Mouse (Mus musculus): ENCODE results near the gene Blmh. TPM values are rescaled to one million over a fixed set of nuclear protein-coding genes. Genes with fewer than 3 reads are reported as not detected.

The Blmh gene
- polyA plus RNA-seq, 1 experiment from 2014 or later = 163 TPM

DNA sequence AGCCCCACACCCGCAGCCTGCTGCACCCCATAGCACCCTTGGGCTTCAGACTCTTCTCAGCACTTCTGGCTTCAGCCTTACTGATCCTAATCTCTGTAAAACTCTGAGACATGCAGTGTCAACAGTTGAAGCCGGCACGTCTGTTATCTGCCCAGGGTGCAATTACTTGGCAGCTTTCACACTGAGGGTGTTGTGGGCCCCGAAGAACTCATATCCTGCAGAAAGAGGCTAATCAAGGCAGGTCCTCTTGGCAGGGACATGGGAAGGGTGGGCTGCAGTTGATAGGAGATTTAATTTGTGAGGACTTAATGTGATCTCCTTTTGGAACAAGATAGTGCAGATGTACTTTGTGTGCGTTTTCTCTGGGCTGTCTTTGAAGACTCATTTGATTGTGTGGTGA lies 59.0 kb downstream of the Blmh start:
- H3K27me3 ChIP-seq (ENCODE audit: control insufficient read depth, insufficient read depth, low read depth, low read length) = no peaks in the 10 kb centered on the region
- 59% methylated on average over 5 of the region's 5 CpGs for WGBS
- H3K36me3 ChIP-seq (ENCODE audit: control insufficient read depth, insufficient read depth, low read length) = peaks cover 38% of the 10 kb centered on the region
- H3K27ac ChIP-seq (ENCODE audit: low read length) = no peak overlapping the region
- no peak overlapping the region for H3K4me2 ChIP-seq (ENCODE audit: low read depth, low read length)
- H3K4me1 ChIP-seq (replicated peaks; ENCODE audit: control insufficient read depth, insufficient read depth, low read length) = no peaks in the 10 kb centered on the region; the same call in 1 of the 2 replicates
- ATAC-seq (ENCODE audit: low read depth) = no peak
- no peak overlapping the region for H3K9ac ChIP-seq (ENCODE audit: low read length)
- no peak overlapping the region for H3K4me3 ChIP-seq (ENCODE audit: low read length)
- H3K9me3 ChIP-seq (ENCODE audit: control insufficient read depth, low read length) = no peaks in the 10 kb centered on the region

DNA sequence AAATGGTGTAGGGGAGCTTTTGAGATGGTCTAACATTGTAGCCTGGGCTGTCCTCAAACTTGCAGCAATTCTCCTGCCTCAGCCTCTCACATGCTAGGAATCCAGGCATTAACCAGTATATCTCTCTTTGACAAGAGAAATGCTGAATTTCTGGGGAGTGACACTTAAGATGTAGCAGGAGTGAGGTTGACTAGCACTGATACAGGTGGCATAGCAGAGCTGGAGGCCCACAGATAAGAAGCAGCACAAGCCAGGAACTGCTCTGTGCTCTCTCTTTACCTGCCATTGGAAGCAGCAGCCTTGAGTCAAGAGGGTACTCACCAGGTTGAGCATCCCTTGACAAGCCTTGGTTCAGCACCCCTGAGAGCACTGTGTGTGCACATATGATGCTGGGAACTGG lies 59.6 kb downstream of the Blmh start:
- Histone ChIP-seq H3K9me3 (ENCODE audit: control insufficient read depth, low read length) (no peaks in the 10 kb centered on the region), H3K36me3 (ENCODE audit: control insufficient read depth, insufficient read depth, low read length) (peaks cover 36% of the 10 kb centered on the region), H3K4me1 (replicated peaks; ENCODE audit: control insufficient read depth, insufficient read depth, low read length) (no peaks in the 10 kb centered on the region; the same call in 1 of the 2 replicates), H3K27me3 (ENCODE audit: control insufficient read depth, insufficient read depth, low read depth, low read length) (no peaks in the 10 kb centered on the region), H3K9ac (ENCODE audit: low read length) (no peak overlapping the region), H3K27ac (ENCODE audit: low read length) (no peak overlapping the region), H3K4me3 (ENCODE audit: low read length) (no peak overlapping the region), H3K4me2 (ENCODE audit: low read depth, low read length) (no peak overlapping the region)
- ATAC-seq (ENCODE audit: low read depth) = no peak

DNA sequence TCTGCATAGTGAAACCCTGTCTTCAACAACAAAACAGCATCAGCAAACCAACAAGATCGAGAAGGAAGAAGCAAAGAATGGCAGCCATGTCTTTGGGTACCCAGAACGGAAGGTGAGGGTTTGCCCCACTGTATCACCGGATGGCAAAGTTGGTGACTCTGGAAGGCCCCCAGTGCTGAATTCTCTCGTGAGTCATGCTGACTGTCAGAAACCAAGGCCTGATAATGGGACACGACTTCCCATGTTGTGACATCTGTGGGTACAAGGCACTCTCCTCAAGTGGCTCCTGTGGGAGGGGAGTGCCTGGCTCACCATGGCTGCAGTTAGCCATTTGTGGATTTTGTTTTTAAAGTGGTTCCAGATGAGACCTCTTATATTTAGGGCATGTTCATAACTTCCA lies 66.2 kb downstream of the Blmh start:
- ATAC-seq (ENCODE audit: low read depth) = no peak
- 60% methylated on average over 5 of the region's 5 CpGs for WGBS
- Histone ChIP-seq H3K9ac (ENCODE audit: low read length) (no peak overlapping the region), H3K4me3 (ENCODE audit: low read length) (no peak overlapping the region), H3K9me3 (ENCODE audit: control insufficient read depth, low read length) (no peaks in the 10 kb centered on the region), H3K4me1 (replicated peaks; ENCODE audit: control insufficient read depth, insufficient read depth, low read length) (no peaks in the 10 kb centered on the region), H3K27ac (ENCODE audit: low read length) (no peak overlapping the region), H3K27me3 (ENCODE audit: control insufficient read depth, insufficient read depth, low read depth, low read length) (no peaks in the 10 kb centered on the region), H3K36me3 (ENCODE audit: control insufficient read depth, insufficient read depth, low read length) (peaks cover 26% of the 10 kb centered on the region), H3K4me2 (ENCODE audit: low read depth, low read length) (no peak overlapping the region)

DNA sequence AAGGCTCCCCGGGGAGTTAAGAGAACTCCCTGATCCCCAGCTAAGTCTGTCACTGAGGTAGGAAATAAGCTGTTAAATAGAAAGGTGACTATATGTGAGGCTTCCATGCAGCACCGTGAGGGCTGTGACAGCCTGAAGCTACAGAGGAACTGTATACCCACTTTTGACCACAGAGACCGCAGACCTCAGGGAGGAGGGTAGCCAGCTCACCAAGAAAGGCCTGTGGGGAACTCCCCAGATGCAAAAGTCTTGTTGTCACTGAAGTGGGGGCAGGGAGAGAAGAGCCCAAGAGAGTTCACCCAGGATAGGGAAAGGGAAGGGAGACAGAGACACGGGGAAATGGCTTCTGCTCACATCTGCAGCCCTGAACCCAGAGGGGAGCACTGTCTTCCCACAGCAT lies 68.3 kb downstream of the Blmh start:
- WGBS = 24% methylated on average over 4 of the region's 4 CpGs
- Histone ChIP-seq H3K4me3 (ENCODE audit: low read length) (no peak overlapping the region), H3K36me3 (ENCODE audit: control insufficient read depth, insufficient read depth, low read length) (peaks cover 7% of the 10 kb centered on the region; the same call in 1 of the 2 replicates), H3K4me2 (ENCODE audit: low read depth, low read length) (no peak overlapping the region), H3K4me1 (replicated peaks; ENCODE audit: control insufficient read depth, insufficient read depth, low read length) (peaks cover 2% of the 10 kb centered on the region; the same call in 1 of the 2 replicates), H3K27ac (ENCODE audit: low read length) (no peak overlapping the region), H3K27me3 (ENCODE audit: control insufficient read depth, insufficient read depth, low read depth, low read length) (peaks cover 10% of the 10 kb centered on the region; the same call in 1 of the 2 replicates), H3K9ac (ENCODE audit: low read length) (no peak overlapping the region), H3K9me3 (ENCODE audit: control insufficient read depth, low read length) (no peaks in the 10 kb centered on the region)
- no peak for ATAC-seq (ENCODE audit: low read depth)

DNA sequence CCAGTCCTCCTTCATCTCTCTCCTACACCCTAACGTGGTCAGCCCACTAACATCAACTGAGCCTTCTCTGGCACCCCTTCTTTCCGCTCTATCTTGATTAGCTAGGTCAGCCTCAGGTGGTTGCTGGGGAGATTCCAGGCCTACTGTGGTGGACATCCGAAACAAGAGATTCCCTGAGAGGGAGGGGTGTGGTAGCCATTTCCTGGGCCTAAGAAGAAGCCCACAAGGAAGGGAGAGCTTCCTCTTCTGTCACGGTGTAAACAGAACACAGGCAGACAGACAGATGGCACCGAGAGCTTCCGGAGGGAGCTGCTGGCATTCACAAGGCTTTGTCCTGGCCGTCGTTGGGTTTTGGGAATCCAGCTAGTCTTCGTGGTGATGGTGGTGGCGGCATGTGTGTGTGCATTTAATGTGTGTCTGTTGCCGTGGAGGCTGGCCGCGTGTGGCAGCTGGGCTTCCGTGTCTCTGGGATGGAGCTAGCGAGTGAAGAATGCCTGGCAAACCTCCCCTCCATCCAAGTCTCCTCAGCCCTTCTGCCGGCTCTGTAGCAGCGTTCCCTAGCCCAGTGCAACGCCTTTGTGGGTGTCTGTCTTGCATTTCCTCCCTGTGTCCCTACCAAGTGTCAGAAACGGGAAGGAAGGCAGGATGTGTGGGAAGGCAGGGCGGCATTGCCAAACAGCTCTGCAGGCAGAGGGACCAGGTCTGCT lies 71.5 kb downstream of the Blmh start:
- Histone ChIP-seq H3K27me3 (ENCODE audit: control insufficient read depth, insufficient read depth, low read depth, low read length) (peaks cover 32% of the 10 kb centered on the region), H3K4me3 (ENCODE audit: low read length) (no peak overlapping the region), H3K4me2 (ENCODE audit: low read depth, low read length) (0 out of 2 replicates have a peak overlapping the region, but pooled peaks have one; percentile 9), H3K27ac (ENCODE audit: low read length) (no peak overlapping the region), H3K9ac (ENCODE audit: low read length) (no peak overlapping the region), H3K4me1 (replicated peaks; ENCODE audit: control insufficient read depth, insufficient read depth, low read length) (peaks cover 2% of the 10 kb centered on the region; the same call in 1 of the 2 replicates), H3K9me3 (ENCODE audit: control insufficient read depth, low read length) (no peaks in the 10 kb centered on the region), H3K36me3 (ENCODE audit: control insufficient read depth, insufficient read depth, low read length) (no peaks in the 10 kb centered on the region)
- WGBS = 39% methylated on average over 20 of the region's 20 CpGs
- no peak for ATAC-seq (ENCODE audit: low read depth)

DNA sequence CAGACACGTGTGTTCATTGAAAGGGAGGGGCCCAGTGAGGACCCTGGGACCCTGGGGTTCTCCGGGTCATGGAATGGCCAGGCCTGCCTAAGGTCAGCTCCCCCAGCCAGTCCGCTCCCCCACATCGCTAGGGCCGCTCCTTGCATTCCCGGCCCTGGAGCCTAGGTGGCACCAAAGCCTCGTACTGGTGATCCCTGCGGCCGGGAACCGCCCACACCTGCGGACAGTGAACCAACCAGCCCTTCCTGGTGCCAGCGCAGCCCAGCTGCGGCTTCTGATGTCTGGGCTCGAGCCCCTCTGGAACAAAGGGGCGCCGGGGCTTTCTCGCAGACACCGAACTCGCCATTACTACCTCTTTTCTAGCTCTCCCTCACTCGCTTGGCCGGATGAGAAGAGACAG lies 72.7 kb downstream of the Blmh start:
- peak; percentile 71 for ATAC-seq (ENCODE audit: low read depth)
- peak overlapping the region; percentile 55 for H3K4me3 ChIP-seq (ENCODE audit: low read length)
- no peak overlapping the region for H3K27ac ChIP-seq (ENCODE audit: low read length)
- H3K4me2 ChIP-seq (ENCODE audit: low read depth, low read length) = peak overlapping the region; percentile 89
- H3K36me3 ChIP-seq (ENCODE audit: control insufficient read depth, insufficient read depth, low read length) = no peaks in the 10 kb centered on the region
- WGBS = under 1% methylated on average over 21 of the region's 21 CpGs
- peaks cover 33% of the 10 kb centered on the region for H3K27me3 ChIP-seq (ENCODE audit: control insufficient read depth, insufficient read depth, low read depth, low read length)
- H3K9me3 ChIP-seq (ENCODE audit: control insufficient read depth, low read length) = no peaks in the 10 kb centered on the region
- peaks cover 2% of the 10 kb centered on the region; the same call in 1 of the 2 replicates for H3K4me1 ChIP-seq (replicated peaks; ENCODE audit: control insufficient read depth, insufficient read depth, low read length)
- H3K9ac ChIP-seq (ENCODE audit: low read length) = peak overlapping the region; percentile 52; the same call in 1 of the 2 replicates

DNA sequence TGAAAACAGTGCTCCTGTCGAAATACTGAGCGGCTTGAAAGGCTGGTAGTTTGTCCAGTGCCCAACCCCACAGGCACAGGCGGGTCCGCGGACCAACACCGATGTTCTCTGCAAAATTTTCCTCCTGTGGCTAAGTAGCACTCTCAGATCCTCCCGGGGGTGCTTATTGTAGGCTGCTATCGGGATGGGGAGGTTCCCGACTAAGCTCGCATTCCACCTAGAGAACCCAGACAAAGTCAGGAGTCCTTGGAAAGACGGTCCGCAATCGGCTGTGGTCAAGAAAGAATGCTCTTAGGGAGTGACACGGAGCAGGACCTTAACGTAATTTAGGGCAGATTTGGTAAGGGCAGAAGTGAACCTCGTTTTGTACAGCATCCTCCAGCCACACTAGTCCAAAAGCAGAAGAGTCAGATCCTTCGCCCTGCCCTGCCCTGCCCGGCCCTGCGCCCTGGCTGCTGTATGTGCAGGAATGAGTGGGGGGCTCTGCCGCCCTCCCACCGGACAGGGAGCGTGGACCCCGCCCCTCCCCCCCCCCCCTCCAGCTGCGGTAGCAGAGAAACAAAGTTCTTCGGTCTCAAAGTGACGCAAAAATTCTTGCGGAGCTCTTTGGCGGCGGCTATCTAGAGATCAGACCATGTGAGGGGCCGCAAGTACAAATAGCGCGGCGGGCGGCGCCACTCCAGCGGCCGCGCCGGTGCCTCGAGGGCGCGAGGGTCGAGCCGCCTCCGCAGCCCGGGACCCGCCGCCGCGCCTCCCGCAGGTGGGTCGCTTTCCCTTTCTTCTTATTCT lies 73.5 kb downstream of the Blmh start, which contains the start of gene Slc6a4:
Slc6a4 (plus strand) TSS at position 688 of the 789 bp plus-strand sequence.
- under 1% methylated on average over 46 of the region's 52 CpGs for WGBS
- Histone ChIP-seq H3K27me3 (ENCODE audit: control insufficient read depth, insufficient read depth, low read depth, low read length) (peaks cover 33% of the 10 kb centered on the region), H3K4me2 (ENCODE audit: low read depth, low read length) (peak within 1 kb of the TSS; percentile 89), H3K36me3 (ENCODE audit: control insufficient read depth, insufficient read depth, low read length) (no peaks in the 10 kb centered on the region), H3K4me3 (ENCODE audit: low read length) (peak within 1 kb of the TSS; percentile 55), H3K9ac (ENCODE audit: low read length) (peak within 1 kb of the TSS; percentile 52; the same call in 1 of the 2 replicates), H3K27ac (ENCODE audit: low read length) (no peak within 1 kb of the TSS), H3K9me3 (ENCODE audit: control insufficient read depth, low read length) (no peaks in the 10 kb centered on the region), H3K4me1 (replicated peaks; ENCODE audit: control insufficient read depth, insufficient read depth, low read length) (peaks cover 2% of the 10 kb centered on the region; the same call in 1 of the 2 replicates)
- ATAC-seq (ENCODE audit: low read depth) = peak; percentile 56; the same call in 1 of the 2 replicates

DNA sequence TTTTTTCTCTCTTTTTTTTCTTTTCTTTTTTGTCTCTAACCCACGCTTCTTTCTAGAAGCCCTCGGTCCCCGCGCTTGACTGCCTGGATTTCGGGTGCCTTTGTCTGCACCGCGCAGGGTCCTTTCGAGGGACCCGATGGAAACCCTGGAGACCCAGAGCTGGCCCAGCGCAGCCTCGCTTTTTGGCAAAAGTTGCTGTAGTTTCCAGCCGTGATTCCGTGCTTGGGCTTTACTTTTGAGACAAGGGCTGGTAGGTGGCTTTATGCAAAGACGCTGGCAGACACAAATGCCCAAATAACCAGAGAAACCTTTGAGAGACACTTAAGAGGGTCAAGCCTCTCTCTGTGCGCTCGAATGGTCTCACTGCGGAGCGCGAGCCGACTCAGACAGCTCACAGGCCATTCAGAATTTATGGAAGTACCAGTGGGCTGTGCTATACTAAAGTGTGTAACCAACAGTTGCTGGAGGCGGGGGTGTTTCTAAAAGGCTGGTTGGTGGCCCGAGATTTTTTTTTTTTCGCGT lies 74.2 kb downstream of the Blmh start:
- Histone ChIP-seq H3K4me3 (ENCODE audit: low read length) (peak overlapping the region; percentile 55), H3K4me1 (replicated peaks; ENCODE audit: control insufficient read depth, insufficient read depth, low read length) (peaks cover 2% of the 10 kb centered on the region; the same call in 1 of the 2 replicates), H3K9ac (ENCODE audit: low read length) (peak overlapping the region; percentile 47; the same call in 1 of the 2 replicates), H3K36me3 (ENCODE audit: control insufficient read depth, insufficient read depth, low read length) (no peaks in the 10 kb centered on the region), H3K9me3 (ENCODE audit: control insufficient read depth, low read length) (no peaks in the 10 kb centered on the region), H3K4me2 (ENCODE audit: low read depth, low read length) (peak overlapping the region; percentile 89), H3K27me3 (ENCODE audit: control insufficient read depth, insufficient read depth, low read depth, low read length) (peaks cover 33% of the 10 kb centered on the region), H3K27ac (ENCODE audit: low read length) (no peak overlapping the region)
- WGBS = 8% methylated on average over 24 of the region's 24 CpGs
- no peak for ATAC-seq (ENCODE audit: low read depth)

DNA sequence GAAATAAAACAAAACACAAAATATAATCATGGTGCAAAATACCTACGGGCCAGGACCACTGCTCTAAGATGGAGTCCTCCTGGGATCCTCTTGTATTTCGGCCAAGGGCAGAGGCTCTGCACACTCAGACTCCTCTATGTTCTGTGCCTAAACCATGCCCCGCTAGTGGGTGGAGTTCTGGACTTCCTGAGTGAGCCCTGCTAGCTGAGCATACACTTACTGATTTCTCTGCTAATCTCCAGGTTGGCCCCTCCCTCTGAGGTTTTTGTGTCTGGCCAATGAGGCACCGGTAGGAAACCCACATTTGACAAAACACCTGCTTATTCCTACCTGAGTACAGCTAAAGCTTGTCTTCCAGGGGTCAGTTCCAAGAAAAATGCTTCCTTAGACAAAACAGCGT lies 76.1 kb downstream of the Blmh start:
- Histone ChIP-seq H3K9ac (ENCODE audit: low read length) (no peak overlapping the region), H3K36me3 (ENCODE audit: control insufficient read depth, insufficient read depth, low read length) (no peaks in the 10 kb centered on the region), H3K4me1 (replicated peaks; ENCODE audit: control insufficient read depth, insufficient read depth, low read length) (peaks cover 2% of the 10 kb centered on the region; the same call in 1 of the 2 replicates), H3K4me3 (ENCODE audit: low read length) (no peak overlapping the region), H3K27ac (ENCODE audit: low read length) (no peak overlapping the region), H3K4me2 (ENCODE audit: low read depth, low read length) (no peak overlapping the region), H3K9me3 (ENCODE audit: control insufficient read depth, low read length) (no peaks in the 10 kb centered on the region), H3K27me3 (ENCODE audit: control insufficient read depth, insufficient read depth, low read depth, low read length) (peaks cover 33% of the 10 kb centered on the region)
- no peak for ATAC-seq (ENCODE audit: low read depth)
- 54% methylated on average over 5 of the region's 5 CpGs for WGBS

All from lung, embryonic 16.5 days (tissue).